Mouse (Mus musculus): ENCODE measurements around the gene Cox6b2.

The Cox6b2 gene

DNA sequence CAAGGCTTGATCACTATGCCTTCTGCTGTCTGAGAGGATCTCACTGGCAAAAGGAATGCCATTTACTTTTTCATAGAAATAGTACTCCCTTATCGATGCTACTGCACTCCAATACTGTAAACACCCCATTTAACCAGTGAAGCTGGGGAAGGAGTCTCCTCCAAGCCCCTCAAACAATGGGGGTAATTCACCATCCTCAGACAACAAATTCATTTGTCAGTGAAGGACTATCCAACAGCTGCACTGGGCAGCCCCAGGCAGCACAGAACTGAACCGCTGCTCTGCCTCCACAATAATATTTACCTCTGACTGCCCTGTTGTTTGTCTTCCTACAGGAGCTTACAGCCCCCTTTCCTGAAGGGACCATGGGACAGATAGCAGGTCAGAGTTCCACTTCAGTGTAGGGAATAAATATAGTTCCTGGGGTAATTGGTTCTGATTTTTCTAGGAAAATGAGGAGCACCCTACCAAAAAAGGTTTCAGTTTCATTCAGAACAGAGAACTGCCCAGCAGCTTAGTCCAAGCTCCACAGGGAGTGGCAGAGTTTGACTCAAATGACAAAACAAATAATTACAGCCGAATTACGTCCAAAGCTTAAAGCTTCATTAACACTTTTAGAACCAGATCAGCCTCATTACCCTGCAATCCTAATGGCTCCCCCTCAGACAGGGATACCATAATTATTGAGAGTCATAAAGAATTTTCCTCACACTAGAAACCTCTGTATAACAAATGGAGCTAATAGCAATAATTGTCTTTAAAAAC is 12.2 kb upstream of the Cox6b2 start:
- no peak for DNase-seq (ENCODE audit: low read depth, low spot score)

DNA sequence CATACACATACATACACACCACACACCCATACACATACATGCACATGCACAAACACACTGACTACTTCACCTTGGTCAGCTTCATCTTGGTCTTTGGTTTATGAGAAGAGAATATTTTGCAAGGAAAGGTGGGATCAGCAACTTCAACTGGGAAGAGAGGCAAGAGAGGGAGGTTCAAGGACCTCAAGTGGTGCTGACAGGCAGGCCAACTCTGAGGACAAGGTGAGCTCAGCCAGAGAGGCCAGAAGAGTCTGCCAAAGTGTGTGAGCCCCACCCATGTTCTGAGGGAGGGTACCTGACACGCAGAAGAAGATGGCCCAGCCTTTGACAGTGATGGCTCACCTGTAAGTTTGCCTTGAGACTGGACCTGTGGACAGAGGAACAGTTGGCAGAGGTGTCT is 6.8 kb upstream of the Cox6b2 start:
- DNase-seq (ENCODE audit: low read depth, low spot score) = no peak

DNA sequence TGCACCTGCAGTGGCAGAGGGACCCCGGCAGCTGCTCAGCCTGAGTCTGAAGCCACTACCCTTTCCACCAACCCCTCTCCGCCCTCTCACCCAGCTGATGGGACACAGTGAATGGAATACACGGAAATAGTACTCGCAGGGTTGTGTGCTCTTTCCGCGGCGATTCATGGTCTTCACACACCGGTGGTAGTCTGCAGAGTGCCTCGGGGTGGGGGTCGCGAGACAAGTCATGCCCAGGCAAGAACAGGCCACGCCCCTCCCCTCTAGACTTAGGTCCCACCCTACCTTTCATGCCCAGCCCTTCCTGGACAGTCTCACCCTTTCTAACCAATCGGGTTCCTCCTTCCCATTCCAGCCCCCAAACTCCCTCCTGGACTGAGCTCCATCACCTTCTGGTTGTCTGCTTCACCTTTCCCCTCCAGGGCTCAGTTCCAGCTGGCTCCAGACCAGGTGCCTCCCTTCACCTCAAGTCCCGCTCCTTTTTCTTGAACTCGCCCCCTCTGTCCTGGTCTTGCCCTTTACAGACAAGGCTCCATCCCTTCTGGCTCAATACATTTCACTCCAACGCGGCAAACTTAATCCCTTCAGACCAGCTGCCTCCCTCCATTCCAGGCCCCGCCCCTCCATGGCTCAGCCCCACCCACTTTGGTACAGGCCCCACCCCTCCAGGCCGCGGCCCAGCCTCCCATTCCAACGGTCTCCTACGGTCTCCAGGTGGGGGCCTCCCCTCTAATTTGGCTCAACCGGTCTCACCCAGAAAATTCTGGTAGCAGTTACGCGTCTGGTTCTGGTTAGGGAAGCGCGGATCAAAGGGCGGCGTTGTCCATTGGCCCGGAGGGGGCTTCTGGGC is 698 bp downstream of the Cox6b2 start:
- peak; percentile 44 for DNase-seq (ENCODE audit: low read depth, low spot score)

DNA sequence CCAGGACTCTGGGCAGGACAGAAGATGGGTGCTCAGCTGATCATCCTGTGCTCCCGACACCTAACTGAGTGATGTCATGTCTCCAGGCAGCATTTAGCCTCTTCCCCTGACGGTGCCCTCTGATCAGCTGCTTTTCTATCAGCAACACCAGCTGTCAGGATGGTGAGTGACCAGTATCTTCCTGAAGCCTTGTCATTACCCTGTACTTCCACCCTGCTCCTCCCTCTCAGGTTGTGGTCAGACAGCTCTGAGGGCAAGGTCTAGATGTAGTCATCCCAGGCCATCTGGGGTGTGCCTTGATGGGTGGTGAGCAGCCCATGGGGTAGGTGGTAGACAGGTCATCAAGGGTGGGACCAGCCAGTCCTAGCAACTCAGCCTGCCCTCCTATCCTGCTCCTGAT is 3.7 kb downstream of the Cox6b2 start:
- DNase-seq (ENCODE audit: low read depth, low spot score) = no peak

DNA sequence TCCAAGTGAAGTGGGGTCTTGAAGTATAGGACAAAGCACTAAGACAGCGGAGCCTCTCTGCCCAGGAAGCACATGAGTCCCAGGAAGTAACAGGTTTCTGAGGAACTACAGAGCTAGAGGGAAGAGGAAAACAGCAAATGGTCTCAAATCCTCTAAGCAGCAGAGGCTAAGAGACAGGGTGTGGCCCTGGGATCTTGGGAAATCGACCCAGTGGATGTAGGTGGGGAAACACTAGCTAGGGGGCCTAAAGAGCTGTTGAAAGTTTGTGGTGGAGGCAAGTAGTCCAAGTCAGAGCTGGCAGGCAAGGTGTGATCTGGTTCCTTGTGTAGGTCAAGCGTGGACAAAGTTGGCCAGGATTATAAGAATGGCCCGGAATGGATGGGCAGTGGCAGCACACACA is 4.6 kb downstream of the Cox6b2 start:
- no peak for DNase-seq (ENCODE audit: low read depth, low spot score)

DNA sequence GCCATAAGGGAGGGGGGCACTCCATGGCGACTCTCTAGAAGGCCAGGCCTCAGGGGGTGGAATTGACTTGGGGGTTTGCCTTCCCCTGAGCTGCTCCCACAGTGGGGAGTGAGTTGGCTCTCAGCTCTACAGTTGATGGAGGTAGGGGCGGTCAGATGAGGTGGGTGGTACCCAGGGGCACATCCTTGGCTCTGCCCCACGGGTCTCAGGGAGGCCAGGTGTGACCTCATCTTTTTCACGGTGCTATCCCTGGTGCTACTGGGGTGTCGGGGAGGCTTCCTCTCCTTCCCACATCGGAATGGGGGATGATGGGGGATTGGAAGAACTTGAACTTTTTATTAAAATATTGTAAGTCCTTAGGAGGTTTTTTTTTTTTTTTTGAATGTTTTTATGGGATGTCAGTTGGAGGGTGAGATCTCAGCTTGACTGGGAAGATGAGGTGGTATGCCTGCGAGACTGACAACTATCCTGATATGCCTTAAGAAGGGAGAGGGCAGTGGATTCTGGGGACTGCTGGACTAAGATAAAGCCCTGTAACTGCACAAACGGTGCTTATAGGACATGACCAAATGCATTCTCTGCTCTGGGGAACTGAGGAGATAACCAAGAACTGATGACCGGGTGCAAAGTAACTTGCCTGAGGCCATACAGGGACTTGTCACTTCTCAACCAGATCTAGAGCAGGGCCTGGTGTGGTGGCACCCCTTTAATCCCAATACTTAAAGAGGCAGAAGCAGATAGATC is 5.6 kb downstream of the Cox6b2 start:
- DNase-seq (ENCODE audit: low read depth, low spot score) = no peak

DNA sequence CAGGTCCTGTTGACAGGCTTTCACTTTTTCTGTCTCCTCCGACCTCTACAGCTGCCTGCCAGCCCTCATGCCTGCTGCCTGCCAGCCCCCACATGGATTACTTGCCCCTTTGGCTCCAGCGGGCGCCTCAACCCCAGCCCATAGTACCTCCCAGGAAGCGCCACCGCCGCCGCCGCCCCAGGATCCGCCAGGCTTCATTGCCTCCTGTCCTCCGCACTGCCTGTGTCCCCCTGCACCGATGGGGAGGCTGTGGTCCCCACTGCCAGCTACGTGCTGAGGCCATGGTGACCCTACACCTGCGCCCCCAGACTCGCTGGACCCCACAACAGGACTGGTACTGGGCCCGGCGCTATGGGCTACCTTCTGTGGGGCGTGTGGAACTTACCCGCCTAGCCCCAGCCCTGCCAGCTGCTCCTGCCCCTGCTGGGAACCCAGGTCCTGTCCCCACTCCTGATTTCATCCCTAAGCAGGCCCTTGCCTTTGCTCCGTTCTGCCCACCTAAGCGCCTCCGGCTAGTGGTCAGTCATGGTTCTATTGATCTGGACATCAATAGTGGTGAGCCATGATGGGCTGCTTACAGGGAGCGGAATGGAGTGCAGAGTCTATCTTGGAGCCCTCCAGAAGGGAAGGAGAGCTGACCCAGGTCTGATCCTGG is 6.4 kb downstream of the Cox6b2 start:
- DNase-seq (ENCODE audit: low read depth, low spot score) = no peak

DNA sequence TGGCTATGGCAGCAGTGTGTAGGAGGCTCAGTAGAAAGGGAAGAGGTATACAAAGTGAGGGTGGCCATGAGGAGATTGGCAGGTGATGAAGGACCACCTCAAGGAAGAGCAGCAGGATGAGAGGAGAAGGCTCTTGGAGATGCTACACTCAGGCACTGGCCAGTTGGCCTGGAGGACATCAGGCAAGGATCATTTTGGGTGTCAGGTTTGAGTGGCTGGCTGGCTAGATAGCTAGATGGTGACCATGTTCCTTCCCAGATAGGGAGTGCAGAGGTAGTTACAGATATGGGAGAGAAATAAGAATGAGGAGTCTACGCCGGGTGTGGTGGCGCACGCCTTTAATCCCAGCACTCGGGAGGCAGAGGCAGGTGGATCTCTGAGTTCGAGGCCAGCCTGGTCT is 8.0 kb downstream of the Cox6b2 start:
- DNase-seq (ENCODE audit: low read depth, low spot score) = no peak

DNA sequence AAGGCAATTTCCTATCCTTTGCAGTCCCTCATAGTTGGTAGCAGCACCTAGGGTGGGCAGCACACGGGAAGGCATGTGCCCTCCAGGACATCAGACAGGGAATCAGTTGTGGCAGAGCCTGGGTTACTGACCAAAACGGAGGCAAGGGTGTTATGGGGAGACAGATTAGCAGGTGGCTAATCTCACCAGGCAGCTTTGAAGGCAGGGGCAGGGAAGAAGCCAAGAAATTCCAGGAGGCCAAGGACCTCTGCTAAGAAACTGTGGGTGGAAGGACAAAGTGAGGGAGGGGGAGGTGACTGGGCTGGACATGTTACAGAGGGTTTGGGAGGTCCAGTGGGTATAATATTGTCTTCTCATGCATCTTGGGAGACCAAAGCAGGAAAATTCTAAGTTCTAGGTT is 9.5 kb downstream of the Cox6b2 start:
- no peak for DNase-seq (ENCODE audit: low read depth, low spot score)

DNA sequence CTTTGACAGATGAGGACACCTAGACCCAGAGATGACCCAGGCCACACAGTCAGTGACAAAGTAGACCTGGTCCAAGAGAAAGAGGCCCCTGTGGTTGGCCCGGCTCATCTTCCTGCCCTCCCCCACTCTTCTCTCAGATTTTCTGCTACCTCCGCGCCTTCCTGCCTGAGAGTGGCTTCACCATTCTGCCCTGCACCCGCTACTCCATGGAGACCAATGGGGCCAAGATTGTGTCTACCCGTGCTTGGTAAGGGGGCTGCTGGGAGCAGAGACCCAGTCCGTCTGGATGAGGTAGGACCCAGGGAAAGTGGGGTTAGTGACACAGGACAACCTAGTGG is 10.4 kb downstream of the Cox6b2 start:
- DNase-seq (ENCODE audit: low read depth, low spot score) = no peak

DNA sequence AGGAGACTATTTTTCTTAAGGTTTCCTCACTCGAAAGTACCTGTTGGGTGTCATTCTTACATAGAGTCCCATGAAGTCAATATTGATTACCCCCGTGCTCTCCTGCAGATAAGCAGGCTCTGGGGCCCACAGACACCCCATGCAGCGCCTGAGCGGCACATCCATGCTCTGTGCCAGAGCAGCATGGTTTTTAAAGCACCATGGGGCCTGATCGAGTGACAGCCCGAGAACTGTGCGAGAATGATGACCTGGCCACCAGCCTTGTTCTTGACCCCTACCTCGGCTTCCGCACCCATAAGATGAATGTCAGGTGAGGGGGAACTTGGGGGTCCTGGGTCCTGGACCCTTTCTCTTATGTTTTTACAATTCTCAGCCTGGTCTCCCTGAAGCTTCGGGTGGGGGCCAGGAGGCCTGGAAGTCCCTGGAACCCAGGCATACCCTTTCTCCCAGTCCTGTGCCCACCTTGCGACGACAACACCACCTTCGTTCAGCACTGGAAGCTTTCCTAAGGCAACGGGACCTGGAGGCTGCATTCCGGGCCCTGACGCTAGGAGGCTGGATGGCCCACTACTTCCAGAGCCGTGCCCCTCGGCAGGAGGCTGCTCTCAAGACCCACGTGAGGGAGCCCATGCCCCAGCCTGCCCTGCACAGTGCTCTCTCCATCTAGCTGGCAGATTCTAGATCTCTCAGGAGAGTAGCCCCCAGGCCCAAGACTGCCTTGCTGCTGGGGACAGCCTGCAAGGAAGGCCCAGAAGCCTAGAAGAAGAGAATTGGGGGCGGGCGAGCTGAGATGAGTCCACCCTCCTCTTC is 11.0 kb downstream of the Cox6b2 start:
- no peak for DNase-seq (ENCODE audit: low read depth, low spot score)

DNA sequence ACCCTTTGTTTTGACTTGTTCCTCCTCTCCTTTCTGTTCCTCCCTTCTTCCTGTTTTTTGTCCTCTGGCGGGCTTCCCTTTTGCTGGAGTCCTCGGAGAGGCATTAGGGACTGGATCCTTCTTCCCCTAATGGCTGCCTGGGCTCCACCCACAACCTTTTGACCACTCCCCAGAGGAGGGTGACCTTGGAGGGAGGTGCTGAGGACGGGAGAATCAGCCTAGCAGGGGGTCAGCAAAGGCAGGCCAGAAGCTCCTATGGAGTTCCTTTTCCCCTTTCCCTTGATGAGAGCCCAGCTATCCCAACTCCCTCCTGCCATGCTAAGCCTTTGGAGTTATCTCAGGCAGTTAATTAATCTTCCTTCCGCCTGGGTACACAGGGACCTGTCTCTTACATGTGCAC is 11.7 kb downstream of the Cox6b2 start:
- peak; percentile 23 for DNase-seq (ENCODE audit: low read depth, low spot score)

DNA sequence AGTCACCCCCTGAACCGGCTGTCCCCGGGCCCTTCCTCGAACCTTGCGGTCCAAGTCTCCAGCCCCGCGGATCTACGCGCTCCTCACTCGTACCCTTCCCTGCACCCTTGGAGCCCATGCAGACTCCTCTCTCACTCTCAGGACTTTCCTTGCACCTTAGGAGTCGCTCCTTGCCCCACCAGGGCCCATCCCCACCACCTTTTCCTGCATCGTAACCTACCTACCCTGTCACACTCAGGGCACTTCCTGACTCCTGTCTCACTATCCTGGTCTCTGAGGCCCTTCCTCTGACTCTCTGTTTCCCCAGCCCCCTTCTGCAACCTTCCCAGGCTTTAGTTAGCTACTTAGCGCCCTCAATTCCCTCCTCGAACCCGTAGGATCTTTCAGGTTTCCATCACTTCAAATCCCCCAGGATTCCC is 12.6 kb downstream of the Cox6b2 start:
- DNase-seq (ENCODE audit: low read depth, low spot score) = no peak

DNA sequence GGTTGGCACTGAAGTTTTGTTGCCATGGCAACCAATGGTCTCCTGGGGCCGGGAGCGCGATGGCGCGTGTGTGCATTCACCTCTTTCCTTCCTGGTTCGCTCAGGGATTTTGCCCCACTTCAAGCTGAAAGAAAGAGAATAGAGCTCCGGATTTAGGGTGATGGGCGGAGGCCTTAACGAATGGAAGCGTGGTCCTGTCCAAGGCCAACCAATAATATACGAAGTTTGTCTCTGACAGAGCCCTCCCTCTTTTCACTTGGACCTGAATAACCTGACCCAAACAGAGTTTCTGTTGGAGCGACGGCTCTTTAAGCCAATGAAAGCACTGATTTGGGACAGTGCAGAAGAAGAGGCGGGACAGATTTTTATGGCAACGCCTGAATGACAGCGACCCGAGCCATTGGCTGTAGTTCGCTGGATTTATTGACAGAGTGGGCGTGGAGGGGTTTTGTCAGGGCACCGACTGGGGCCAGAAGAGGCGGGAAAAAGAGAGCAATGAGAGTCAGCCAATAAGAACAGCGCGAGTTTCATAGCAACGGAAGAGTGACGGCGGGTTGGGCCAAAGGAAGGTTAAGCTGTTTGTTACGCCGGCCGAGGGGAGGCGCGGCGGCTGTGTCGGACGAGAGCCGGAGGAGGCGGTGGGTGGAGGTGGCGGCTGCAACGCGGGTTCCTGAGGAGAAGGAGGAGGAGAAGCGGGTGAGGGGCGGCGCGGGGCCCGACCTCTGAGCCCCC is 13.2 kb downstream of the Cox6b2 start, which contains the start of gene Kmt5c:
TSS of gene Kmt5c (plus strand) at position 572 of the 732 bp plus-strand sequence.
- peak; percentile 98 for DNase-seq (ENCODE audit: low read depth, low spot score)

DNA sequence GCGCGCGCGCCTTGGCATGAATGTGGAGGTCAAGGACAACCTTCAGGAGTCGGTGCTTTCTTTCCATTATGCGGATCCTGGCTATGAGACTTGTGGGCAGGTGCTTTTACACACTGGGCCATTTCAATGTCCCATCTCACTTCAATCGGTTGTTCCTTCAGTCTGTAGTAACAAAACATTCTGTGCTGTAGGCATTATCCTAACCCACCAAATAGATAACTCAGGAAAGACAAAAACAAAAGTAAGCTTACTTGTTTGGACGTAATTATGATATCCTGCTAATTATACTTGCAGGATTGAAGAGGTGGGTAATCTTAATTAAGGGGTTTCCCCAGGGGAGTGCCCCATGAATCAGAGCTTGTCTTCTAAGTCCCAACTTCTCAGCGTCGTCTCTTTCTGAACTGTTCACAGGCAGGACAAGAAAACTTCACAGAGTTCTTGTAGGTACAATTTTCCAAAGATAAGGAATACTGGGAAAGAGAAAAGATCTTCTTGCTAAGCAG is 13.8 kb downstream of the Cox6b2 start:
- no peak for DNase-seq (ENCODE audit: low read depth, low spot score)

DNA sequence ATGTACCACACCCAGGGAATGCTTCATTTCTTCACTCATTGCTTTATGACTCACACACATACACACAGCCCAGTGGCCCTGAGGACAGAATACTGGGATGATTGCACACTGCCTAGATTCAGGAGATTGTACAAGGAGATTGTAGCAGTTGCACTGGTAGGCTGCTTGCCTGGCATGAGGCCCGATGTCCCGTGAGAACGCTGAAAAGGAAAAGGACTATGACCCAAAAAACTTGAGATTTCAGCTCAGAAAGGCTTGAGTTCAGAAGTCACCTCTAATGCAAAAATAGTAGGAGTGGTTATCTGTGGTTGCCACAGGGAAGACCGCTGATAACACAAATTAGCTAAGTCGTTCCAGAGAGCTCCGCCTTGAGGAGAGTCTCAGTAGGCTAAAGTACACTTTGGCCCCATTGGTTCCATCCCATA is 19.9 kb downstream of the Cox6b2 start:
- DNase-seq (ENCODE audit: low read depth, low spot score) = no peak

DNA sequence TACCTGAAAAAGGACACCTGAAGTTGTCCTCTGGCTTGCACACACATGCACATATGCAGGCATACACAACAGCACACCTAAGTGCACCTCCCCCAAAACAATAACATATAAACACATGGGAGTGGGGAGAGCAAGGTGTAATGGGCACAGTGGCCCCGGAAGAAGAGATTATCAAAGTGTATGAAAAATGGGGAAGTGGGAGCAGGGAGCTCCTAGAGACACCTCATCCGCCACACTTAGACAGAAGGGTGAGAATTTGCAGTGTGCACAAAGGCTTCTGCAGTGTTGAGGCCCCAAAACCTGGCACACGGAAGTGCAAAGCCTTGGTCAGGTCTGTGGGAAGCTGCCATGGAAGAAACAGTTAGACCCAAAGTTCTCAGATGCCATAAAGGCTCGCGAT is 21.8 kb downstream of the Cox6b2 start:
- no peak for DNase-seq (ENCODE audit: low read depth, low spot score)

DNA sequence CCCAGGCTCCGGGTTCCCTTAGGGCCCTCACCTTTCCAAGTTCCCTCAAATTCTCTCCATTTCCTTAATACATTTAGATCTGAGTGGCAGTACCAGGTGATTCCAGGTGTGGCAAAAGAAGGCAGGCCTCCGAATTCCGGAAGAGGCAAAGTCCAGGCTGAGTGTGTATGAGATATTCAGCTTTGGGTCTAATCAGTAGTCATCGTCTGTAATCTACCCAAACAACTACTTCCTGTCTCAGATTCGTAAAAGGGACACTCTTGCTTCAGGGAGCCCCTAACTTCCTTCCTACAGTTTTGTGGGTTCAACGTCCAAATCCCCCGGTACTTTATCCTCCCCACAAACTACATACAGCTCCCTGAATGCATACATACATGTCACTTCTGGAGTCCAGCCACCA is 27.7 kb downstream of the Cox6b2 start, which contains the start of gene Tmem150b:
TSS of gene Tmem150b (minus strand) at position 81 of the 400 bp plus-strand sequence.
- no peak for DNase-seq (ENCODE audit: low read depth, low spot score)

DNA sequence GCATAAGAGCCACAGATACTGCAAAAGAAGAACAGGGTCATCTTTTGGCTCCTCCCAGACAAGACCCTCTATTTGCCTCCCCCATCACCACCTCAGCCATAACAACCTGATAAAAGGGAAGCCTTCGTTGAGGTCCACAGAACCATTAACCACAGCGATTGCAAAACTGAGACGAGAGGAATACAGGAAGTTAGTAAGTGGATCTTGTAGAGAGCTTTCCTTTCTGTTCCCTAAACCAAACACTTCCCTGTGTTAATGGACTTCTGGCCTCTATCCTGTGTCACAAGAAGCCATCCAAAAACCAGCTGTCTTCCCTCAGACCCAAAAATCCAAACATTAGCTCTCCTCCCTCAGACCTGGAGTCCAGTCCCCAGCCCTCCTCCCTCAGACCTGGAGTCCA is 28.5 kb downstream of the Cox6b2 start:
- no peak for DNase-seq (ENCODE audit: low read depth, low spot score)

DNA sequence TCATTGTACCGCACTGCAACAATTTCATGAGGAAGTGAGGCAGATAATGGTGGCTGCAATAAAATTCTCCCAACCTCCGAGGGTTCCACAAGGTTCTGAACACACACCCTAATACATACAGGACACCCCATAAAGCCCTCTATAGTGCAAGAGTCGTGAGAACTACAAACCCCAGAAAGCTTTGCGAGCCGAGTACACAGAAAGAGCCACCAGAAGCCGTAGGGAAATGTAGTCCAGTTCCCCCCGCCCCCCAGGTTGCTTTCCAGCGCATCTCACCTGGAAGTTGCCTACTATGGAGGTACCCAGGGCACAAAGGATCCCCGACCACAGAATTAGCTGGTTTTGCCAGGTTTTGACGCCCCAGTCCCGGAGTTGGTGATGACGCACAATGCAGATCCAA is 29.4 kb downstream of the Cox6b2 start:
- peak; percentile 45 for DNase-seq (ENCODE audit: low read depth, low spot score)
